Mouse (Mus musculus) embryonic facial prominence, embryonic 15.5 days (tissue): Measurements from ENCODE around the gene Ifit3. TPM values are rescaled to one million over a fixed set of nuclear protein-coding genes. Genes with fewer than 3 reads are reported as not detected.
A peak's percentile ranks its signal among the peaks of the same experiment; 100 is the strongest.
"Not testable (repeated sequence)": the region's sequence is repeated elsewhere in the genome, so short reads cannot be mapped to it uniquely, and the experiment has no call there.

Experiments used
- ATAC-seq: fragments of 200-750 bp; cut with Nextera tagmentation; 2 replicates; pipeline ENCODE4 v1.8.0; 2017; ENCODE audit warnings: low read depth, moderate TSS enrichment; ENCODE audit not compliant: insufficient number of reproducible peaks, low FRiP score, low TSS enrichment
- H3K27ac ChIP-seq: fragments of 300-500 bp; sonication (generic); replicated peaks from 2 replicates; pipeline ENCODE4 v1.5.1; 2015; ENCODE audit warnings: mild to moderate bottlenecking, inconsistent platforms
- H3K27me3 ChIP-seq: fragments of 300-500 bp; sonication (generic); 2 replicates; pipeline ENCODE4 v1.6.1; 2015; ENCODE audit warnings: inconsistent platforms
- H3K36me3 ChIP-seq: fragments of 300-500 bp; sonication (generic); 2 replicates; pipeline ENCODE4 v1.6.1; 2015; ENCODE audit warnings: mild to moderate bottlenecking, inconsistent platforms
- H3K4me1 ChIP-seq: fragments of 300-500 bp; sonication (generic); 2 replicates; pipeline ENCODE4 v1.6.1; 2015; ENCODE audit warnings: inconsistent platforms
- H3K4me2 ChIP-seq: fragments of 300-500 bp; sonication (generic); replicated peaks from 2 replicates; pipeline ENCODE4 v1.6.1; 2015; ENCODE audit warnings: mild to moderate bottlenecking, inconsistent platforms
- H3K4me3 ChIP-seq: fragments of 300-500 bp; sonication (generic); replicated peaks from 2 replicates; pipeline ENCODE4 v1.5.1; 2015; ENCODE audit warnings: mild to moderate bottlenecking, inconsistent platforms
- H3K9ac ChIP-seq: fragments of 300-500 bp; sonication (generic); 2 replicates; pipeline ENCODE4 v1.6.1; 2015; ENCODE audit warnings: inconsistent platforms
- H3K9me3 ChIP-seq: fragments of 300-500 bp; sonication (generic); replicated peaks from 2 replicates; pipeline ENCODE4 v1.6.1; 2016; ENCODE audit warnings: inconsistent platforms
- WGBS: fragments of 180-500 bp; shearing (Covaris S2); methylation state at CpG from one replicate; pipeline ENCODE4 v1.1.7; 2015; 5-methylcytosine and 5-hydroxymethylcytosine counted together
- polyA plus RNA-seq: library from polyadenylated mRNA; unstranded; fragments of >200 nt; fragmentation: Nextera tagmentation; extraction: Ambion mirVana; gene quantifications from 2 replicates; pipeline ENCODE4 v1.2.1, GENCODE M21; 2015

Ifit3 gene
- polyA plus RNA-seq, 1 experiment from 2014 or later: 2.1 TPM

- Histone ChIP-seq H3K36me3 (no peaks in the 10 kb centered on the region), H3K4me2 (no peak overlapping the region), H3K9me3 (no peaks in the 10 kb centered on the region), H3K4me3 (no peak overlapping the region), H3K9ac (no peak overlapping the region), H3K27ac (no peak overlapping the region), H3K4me1 (peaks cover 6% of the 10 kb centered on the region; the same call in 1 of the 2 replicates), H3K27me3 (no peaks in the 10 kb centered on the region)
- no peak for ATAC-seq
Observed at GRCm38 (mm10) chr19:34588959-34589358, 5.6 kb downstream of the Ifit3 start.

DNA sequence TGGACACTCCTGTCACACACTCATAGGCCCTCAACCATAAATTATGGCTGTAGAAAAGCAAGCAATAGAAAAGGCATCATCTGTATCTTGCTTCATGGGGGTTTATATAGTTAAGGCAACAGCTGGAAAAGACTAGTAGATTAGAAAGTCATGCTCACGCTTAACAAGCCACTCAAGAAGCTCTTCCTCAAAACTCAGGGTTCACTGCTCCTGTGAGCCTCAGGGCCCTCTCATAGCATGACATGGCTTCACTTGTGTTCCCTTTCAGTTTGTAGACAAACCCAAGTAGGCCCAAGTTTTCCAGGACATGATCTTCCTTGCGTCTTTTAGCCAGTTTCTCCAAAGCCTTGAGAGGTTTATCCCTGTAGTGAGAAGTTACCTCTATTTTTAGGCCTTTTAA lies 10.1 kb downstream of the Ifit3 start:
- no peak overlapping the region for H3K27ac ChIP-seq
- no peak overlapping the region for H3K9ac ChIP-seq
- no peaks in the 10 kb centered on the region for H3K9me3 ChIP-seq
- no peaks in the 10 kb centered on the region for H3K27me3 ChIP-seq
- no peak for ATAC-seq
- no peak overlapping the region for H3K4me2 ChIP-seq
- H3K4me1 ChIP-seq: peaks cover 4% of the 10 kb centered on the region; the same call in 1 of the 2 replicates
- 87% methylated on average over 2 of the region's 2 CpGs for WGBS
- no peaks in the 10 kb centered on the region for H3K36me3 ChIP-seq
- H3K4me3 ChIP-seq: no peak overlapping the region

- 66% methylated on average over 3 of the region's 3 CpGs for WGBS
- H3K27me3 ChIP-seq: not testable (repeated sequence)
Observed at GRCm38 (mm10) chr19:34594523-34594922, 11.2 kb downstream of the Ifit3 start.

DNA sequence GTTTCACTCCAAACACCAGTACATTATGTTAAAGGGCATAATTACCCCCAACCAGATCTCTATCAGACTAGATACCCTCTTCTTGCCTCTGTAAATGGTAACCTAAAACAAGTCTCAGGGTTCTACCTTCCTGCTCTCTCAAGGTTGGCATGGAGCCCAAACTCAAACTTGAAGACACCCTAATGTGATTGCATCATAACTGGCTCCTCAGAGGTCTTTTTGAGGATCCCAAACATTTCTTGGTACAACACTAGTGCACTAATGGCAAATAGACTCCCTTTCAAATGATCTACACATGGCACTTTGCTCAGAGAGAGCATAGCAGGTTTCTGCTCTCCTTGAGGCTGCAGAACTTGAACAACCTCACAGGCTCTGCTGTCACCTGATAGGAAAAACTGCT lies 13.5 kb downstream of the Ifit3 start:
- Histone ChIP-seq H3K9ac (no peak overlapping the region), H3K4me1 (peaks cover 4% of the 10 kb centered on the region; the same call in 1 of the 2 replicates), H3K4me3 (no peak overlapping the region), H3K4me2 (no peak overlapping the region), H3K9me3 (no peaks in the 10 kb centered on the region), H3K27ac (no peak overlapping the region), H3K36me3 (no peaks in the 10 kb centered on the region), H3K27me3 (no peaks in the 10 kb centered on the region)
- no peak for ATAC-seq

More at GRCm38 (mm10) chr19:34594523-34594922, 11.2 kb downstream of the Ifit3 start:
- H3K4me1 ChIP-seq, H3K36me3 ChIP-seq, ATAC-seq, H3K9ac ChIP-seq, H3K9me3 ChIP-seq, H3K4me3 ChIP-seq, H3K27ac ChIP-seq, H3K4me2 ChIP-seq: not testable (repeated sequence)

DNA sequence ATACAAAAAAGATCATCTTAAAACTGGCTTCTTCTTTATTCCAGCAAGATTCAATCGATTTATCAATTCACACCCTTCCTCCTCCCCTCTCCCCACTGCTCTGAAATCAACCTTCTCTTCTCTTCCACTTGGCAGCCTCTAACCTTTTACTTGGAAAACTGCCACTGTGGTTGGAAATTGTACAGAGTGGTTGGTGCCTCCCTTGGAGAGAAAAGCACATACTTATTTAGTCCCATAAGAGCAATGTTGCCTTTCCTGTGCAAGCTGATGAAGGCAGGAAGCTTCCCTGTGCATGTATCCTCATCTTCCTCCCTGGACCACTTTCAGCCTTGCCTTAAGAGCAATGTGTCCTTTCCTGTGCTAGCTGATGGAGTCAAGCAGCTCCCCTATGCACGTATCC lies 15.0 kb downstream of the Ifit3 start:
- Histone ChIP-seq H3K27me3 (no peaks in the 10 kb centered on the region), H3K36me3 (no peaks in the 10 kb centered on the region), H3K27ac (no peak overlapping the region), H3K4me3 (no peak overlapping the region), H3K9ac (no peak overlapping the region), H3K4me1 (peaks cover 4% of the 10 kb centered on the region; the same call in 1 of the 2 replicates), H3K9me3 (no peaks in the 10 kb centered on the region), H3K4me2 (no peak overlapping the region)
- WGBS: 65% methylated on average over 2 of the region's 2 CpGs
- peak; percentile 37; the same call in 1 of the 2 replicates for ATAC-seq

DNA sequence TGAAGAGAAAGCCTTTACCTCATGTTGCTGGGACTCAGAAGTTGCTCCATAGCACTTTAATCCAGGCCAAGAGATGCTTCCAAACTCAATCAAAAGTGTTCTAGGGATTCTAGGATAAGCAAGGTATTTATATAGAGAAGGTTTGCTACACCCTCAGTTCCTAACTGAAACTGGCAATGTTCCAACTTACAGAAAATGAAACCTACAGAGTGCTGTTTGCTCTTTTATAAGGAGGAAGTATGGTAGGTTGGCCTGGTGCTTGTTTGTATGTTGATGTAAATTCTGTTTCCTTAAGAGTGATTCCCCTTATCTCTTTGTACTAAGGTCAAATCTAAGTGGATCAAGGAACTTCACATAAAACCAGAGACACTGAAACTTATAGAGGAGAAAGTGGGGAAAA lies 15.9 kb downstream of the Ifit3 start:
- not testable (repeated sequence) for H3K4me2 ChIP-seq, H3K4me3 ChIP-seq, H3K27me3 ChIP-seq, H3K4me1 ChIP-seq, H3K27ac ChIP-seq, H3K9ac ChIP-seq, ATAC-seq, H3K36me3 ChIP-seq, H3K9me3 ChIP-seq

DNA sequence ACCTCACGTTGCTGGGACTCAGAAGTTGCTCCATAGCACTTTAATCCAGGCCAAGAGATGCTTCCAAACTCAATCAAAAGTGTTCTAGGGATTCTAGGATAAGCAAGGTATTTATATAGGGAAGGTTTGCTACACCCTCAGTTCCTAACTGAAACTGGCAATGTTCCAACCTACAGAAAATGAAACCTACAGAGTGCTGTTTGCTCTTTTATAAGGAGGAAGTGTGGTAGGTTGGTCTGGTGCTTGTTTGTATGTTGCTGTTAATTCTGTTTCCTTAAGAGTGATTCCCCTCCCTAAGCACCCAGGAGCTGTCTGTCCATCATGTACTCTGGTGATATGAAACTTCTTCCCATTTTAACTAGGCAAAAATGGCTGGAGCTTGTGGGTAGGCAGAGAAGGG lies 18.6 kb downstream of the Ifit3 start, which contains the start of gene Ifit1bl1:
Gene Ifit1bl1, minus strand, starts transcription at position 69 of the 400 bp plus-strand sequence.
- H3K36me3 ChIP-seq, H3K27ac ChIP-seq, ATAC-seq, H3K4me1 ChIP-seq, H3K9me3 ChIP-seq, H3K4me2 ChIP-seq, H3K27me3 ChIP-seq, H3K4me3 ChIP-seq, H3K9ac ChIP-seq: not testable (repeated sequence)
- 49% methylated on average over 1 of the region's 1 CpGs for whole genome bisulfite sequencing

DNA sequence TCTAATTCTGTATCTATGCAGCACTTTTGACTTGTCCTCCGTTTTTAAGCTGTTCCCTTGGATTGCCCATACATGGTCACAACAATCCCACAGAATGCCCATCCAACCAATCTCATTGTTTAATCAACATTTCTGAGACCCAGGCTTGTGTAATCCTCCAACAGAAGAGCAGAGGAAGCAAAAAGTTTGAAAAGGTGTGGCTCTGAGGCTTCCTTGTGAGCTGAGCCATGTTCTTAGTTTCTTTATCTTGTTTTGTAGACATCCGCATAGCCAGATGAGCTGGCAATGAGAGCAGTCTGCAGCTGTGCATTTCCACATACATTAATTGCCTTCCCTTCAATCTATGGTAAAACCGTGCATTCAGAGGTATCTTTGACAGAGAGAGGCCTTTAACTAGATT lies 22.1 kb downstream of the Ifit3 start:
- no peak overlapping the region for H3K27ac ChIP-seq
- no peaks in the 10 kb centered on the region for H3K4me1 ChIP-seq
- no peak overlapping the region for H3K9ac ChIP-seq
- ATAC-seq: no peak
- no peaks in the 10 kb centered on the region for H3K9me3 ChIP-seq
- no peaks in the 10 kb centered on the region for H3K36me3 ChIP-seq
- H3K27me3 ChIP-seq: no peaks in the 10 kb centered on the region
- H3K4me2 ChIP-seq: no peak overlapping the region
- H3K4me3 ChIP-seq: no peak overlapping the region
- 86% methylated on average over 3 of the region's 3 CpGs for WGBS

- 29% methylated on average over 4 of the region's 4 CpGs for WGBS
- not testable (repeated sequence) for H3K4me1 ChIP-seq, H3K4me3 ChIP-seq, ATAC-seq, H3K9ac ChIP-seq, H3K9me3 ChIP-seq, H3K27me3 ChIP-seq, H3K4me2 ChIP-seq, H3K27ac ChIP-seq, H3K36me3 ChIP-seq
Observed at GRCm38 (mm10) chr19:34607237-34608051, 24.1 kb downstream of the Ifit3 start, which contains the start of gene Ifit3b. Gene Ifit3b, plus strand, starts transcription at chr19:34607970.

DNA sequence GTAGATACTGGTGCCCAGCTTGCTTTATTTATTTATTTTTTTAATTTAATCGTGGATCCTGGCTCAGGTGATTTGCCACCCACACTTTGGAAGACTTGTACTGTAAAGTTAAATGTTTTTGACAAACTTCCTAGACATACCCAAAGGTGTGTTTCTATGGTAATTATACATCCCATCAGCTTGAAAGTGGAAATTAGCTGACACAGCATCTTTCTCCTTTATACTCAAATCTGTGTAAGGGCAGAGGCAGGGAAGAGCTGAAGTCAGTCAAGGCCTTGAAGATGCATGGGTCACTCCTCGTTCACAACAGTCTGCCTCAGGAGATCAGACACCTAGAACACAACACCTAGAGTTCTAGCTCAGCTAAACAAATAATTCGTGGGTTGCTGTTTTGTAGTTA lies 26.8 kb downstream of the Ifit3 start:
- WGBS: 69% methylated on average over 3 of the region's 3 CpGs
- H3K27ac ChIP-seq, H3K4me2 ChIP-seq, H3K4me1 ChIP-seq, H3K27me3 ChIP-seq, H3K9me3 ChIP-seq, H3K36me3 ChIP-seq, H3K4me3 ChIP-seq, ATAC-seq, H3K9ac ChIP-seq: not testable (repeated sequence)

DNA sequence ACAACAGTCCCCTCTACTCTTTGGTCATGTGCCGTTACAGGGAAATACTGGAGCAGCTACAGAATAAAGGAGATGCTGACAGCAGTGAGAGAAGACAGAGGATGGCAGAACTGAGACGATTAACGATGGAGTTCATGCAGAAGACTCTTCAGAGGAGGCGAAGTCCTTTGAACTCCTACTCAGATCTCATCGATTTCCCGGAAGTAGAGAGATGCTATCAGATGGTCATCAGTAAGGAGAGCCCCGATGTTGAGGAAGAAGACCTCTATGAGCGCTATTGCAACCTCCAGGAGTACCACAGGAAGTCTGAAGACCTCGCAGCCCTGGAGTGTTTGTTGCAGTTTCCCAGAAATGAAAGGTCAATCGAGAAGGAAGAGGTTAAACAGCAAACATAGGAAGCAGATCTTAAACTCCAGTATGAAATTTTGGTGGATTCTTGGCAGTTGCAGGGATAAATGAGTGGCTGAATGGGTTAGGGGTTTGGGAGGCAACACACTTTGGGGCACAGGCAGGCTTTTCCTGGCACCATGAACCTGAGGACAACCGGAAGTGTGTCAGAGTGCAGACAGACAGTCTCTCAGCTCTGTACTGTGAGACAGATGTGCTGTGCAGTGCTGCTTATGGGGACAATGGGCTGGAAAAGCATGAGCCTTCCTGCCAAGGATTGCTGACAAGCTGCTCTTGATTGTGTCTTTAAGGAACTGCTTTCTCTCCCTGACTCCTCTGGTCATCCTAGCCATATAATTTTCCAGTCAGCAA lies 29.1 kb downstream of the Ifit3 start:
- not testable (repeated sequence) for ATAC-seq, H3K27me3 ChIP-seq, H3K4me2 ChIP-seq, H3K9me3 ChIP-seq, H3K4me1 ChIP-seq, H3K36me3 ChIP-seq, H3K9ac ChIP-seq, H3K4me3 ChIP-seq, H3K27ac ChIP-seq
- 74% methylated on average over 5 of the region's 11 CpGs for WGBS
